Mouse (Mus musculus) right cerebral cortex, postnatal 14 days (tissue): Measurements from ENCODE around the gene Hoxa3.

Source experiments
- DNase-seq: peaks from one replicate; pipeline ENCODE4 v3.0.0; 2022

Gene Hoxa3

GRCm38 (mm10) chr6:52218643-52219215, 5.6 kb upstream of the Hoxa3 start:
- DNase-seq: no peak

DNA sequence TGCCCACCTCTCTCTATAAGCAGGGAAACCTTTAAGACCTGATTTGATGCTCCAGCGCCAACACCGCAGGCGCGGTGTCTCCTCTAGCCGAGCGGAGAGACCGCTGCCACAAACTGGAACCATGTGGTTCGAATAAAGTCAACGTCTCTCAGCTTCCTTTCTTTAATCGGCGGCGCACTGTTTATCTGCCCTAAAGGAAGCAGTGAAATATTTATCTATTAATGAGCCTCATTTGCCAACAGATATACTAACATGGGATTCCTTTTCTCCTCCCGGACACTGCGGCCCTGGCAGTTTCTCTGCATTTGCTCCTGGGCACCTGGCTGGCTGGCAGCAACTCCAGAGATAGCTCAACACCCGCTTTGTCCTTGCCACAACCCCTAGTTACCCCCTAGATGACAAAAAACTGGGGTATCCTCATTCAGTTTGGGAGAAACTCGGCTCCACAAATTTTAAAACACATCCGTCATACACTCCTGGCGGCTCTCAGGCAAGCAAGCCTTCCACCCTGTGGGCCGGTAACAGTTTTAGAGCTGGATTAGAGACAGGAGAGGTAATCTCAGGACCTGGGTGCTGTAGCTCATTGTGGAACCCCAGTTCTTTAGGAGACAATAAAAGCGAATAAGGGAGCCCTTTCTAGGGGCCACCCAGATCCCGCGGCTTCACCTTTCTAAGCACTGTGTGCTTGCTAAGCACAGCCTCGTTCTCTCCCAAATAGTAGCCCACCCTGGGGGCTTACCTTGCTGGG, 4.9 kb upstream of the Hoxa3 start:
- DNase-seq: no peak

DNA sequence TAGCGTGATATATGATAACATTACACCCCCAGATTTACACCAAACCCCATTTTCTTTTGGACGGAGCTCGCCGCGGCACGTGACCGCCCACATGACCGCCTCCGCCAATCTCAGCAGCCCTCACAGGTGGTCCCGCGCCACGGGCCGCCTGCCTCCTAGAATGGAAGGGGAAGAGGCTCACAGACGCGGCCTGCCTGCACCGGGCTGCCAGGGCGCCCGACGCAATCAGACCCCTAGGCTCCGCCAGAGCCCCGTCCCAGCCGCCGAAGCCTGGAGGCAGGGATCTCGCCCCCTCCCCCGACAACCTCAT, 4.3 kb upstream of the Hoxa3 start:
- no peak for DNase-seq

DNA sequence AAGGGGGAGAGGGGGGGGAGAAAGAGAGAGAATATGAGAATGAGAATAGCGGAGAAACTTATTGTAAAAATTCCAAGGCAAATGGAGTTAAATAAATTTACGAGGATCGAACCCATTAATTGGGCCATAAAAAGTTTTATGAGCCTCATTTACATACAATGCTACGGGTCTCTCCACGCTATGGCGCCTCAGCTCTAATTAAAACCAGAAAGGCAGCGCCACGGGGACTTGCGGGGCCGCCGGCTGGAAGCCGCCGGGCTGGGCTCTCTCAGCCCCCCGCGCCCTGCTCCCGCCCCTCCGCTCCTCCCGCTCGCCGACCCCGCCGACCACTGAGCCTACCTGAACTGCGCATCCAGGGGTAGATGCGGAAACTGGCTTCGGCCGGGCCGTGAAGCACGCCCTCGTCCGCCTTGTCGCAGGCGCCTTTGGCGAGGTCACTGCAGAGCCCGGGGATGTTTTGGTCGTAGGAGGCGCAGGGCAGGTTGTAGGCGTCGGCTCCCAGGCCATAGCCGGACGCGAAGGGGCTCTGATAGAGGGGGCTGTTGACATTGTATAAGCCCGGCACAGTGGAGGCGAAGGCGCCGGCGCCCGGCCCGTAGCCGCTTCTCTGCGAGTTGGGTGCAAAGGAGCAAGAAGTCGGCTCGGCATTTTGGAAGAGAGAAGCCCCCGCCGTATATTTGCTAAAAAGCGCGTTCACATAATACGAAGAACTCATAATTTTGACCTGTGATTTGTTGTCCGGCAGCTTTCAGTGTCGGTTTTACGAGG, 3.7 kb upstream of the Hoxa3 start:
- DNase-seq: no peak

DNA sequence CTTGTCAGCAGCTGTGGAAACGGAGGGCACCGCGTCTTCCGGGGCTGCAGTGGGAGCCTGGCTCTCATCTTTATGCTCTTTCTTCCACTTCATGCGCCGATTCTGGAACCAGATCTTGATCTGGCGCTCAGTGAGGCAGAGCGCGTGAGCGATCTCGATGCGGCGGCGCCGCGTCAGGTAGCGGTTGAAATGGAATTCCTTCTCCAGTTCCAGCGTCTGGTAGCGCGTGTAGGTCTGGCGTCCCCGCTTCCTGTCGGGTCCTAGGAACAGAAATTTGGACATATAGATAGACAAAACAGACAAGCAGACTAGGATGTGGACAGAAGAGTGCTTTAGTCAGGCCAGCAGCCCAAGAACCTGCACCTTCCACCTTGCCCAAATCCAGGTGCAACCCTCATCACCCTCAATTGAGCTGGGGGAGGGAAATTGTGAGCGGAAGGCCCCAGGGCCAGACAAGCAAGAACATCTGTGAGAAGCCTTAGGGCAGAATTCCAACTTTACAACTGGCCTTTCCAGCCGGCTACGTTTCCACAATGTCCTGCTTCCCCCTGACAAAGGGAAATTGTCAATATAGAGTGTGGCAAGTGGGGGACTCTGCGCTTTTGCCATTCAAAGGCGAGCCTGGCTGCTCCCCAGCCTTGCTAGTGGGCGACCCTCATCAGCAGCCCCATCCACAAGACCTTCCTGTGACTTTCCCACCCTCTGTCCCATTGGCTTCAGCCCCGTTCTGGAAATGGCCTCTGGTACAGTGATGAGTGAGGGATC, 2.8 kb upstream of the Hoxa3 start:
- DNase-seq: no peak

GRCm38 (mm10) chr6:52215070-52215469, 1.9 kb upstream of the Hoxa3 start:
- no peak for DNase-seq

GRCm38 (mm10) chr6:52214271-52214670, 1.1 kb upstream of the Hoxa3 start:
- no peak for DNase-seq

- DNase-seq: no peak
These were observed 499 bp downstream of the Hoxa3 start for GRCm38 (mm10) chr6:52212556-52213118.

GRCm38 (mm10) chr6:52211961-52212360, 1.2 kb downstream of the Hoxa3 start:
- DNase-seq: no peak

DNA sequence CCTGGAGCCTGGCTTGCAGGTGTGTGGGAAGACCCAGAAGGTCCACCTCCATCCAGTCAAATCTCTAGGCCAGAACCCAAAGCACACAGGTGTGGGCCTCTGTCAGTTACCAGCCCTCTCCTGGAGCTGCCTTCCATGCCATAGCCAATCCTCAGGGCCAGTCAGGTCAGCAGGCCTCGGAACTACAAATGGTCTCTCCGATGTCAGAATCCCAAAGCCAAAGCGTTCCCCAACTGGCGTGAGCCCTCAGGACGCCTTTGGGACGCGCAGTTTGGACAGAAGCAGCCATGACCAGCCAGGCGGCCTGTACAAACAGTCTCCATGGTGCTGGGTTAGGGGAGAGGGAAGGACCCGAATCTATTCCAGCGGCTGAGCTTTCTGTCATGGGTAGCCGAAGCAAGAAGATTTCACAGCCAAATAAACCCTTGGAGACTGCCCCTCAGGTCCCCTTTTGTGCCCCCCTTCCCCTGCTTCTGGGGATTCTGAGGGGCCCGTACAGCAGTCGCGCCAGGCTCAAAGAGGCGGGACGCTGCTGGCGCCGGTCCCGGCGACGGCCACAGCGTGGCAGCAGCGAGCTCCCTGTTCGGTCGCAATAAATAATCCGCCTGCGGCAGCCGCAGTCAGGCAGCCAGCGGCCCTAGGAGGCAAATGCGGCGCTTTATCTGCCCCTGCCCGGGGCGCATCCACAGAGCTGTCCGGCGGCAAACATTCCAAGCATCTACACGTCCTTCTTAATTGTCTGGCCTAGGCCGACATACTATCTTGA, 1.8 kb downstream of the Hoxa3 start:
- DNase-seq: peak; percentile 58

DNA sequence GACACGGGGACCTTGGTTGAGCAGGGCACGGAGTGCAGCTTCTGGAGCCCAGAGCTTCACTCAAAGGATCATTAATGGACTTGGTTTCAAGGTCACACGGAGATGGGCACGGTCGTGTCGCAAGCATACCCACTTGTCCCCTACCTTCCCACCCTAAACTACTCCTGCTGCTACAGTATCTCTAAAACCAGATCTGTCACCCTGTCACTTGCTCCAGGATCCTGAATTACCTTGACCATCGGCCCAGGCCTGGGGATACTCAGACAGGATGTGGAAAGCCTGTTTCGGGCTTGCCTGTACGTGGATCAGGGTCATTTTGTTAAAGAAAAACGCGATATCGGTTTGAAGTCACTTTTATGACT, 3.5 kb downstream of the Hoxa3 start:
- DNase-seq: no peak

DNA sequence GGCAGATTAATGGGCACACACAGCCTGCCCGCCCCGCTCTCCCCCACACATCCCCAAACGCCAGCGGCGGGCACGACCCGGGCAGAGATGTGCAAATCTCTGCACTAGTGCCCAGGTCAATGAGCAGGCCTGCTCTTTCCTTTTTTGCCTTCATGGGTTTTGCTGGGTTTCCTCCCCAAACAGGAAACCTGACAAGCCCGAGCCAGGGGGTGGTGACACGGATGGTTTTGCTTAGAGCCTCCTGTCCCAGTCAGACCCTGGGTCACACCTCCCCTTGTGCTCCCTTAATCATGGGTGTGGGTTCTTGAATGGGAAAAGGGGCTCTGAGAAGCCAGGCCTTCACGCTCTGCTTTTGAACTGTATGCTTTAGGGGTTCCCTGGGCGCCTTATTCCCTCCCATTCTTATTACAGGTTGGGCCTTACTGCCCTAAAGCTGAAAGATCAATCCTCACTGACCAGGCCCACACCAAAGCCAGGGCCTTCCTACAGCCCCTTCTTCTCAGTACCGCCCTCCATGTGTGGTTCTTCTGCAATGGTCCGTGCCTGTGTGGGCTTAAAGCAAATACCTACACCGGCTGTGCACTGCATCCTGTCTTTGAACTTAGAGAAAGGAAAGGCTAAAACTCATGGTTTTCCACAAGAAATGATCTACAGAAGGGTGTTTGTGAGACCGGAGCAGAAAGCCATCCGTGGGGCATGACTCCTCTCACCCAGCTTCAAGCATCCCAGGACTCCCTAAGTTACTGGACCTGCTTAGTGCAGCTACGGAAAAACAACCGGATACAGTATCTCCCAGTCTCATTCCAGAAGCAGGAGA, 4.1 kb downstream of the Hoxa3 start:
- DNase-seq: no peak

DNA sequence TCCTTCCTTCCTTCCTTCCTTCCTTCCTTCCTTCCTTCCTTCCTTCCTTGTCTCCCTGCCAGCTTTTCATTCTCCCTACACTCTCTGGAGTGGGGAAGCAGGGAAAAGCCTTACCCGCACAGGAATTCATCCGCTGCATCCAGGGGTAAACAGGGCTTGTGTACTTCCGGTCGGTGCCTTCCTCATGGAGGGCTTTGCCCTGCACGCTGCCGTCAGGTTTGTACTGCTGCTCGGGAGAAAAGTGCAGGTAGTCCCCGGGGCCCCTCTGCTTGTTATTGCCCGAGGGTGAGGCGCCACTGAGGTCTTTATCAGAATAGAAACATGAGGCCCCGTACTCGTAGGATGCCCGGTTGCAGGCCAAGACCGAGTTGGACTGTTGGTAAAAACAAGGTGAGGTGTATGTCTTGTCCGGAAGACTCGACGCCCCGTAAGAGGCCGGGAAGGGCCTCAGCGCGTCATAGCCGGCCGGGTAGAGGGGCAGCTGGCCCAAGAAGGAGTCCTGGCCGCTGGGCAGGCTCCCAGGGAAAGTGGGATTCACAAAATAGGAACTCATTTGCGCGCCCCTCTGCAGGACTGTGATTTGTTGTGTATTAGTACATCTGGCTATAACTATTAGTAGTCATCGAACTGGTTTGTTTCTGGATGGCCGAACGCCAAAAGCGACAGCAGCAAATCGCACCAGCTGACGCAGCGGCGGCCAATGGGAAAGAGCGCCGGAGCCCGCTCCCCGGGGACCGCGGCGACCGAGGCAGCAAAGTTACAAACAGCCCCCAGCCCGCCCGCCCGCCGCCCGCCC, 4.9 kb downstream of the Hoxa3 start, which contains the start of gene Hoxa6:
Gene Hoxa6, minus strand, starts transcription at position 651 of the 796 bp plus-strand sequence.
- DNase-seq: no peak

DNA sequence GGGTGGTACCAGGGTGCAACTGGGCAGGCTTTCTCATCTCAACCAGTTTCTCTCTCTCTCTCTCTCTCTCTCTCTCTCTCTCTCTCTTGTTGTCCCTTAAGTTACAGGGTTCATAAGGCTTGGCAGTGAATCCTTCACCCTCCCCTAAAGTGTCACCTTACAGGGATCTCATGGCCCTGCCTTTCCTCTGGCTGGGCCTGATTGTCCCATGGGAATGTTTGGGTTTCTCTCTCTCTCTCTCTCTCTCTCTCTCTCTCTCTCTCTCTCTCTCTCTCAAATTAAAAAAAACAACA, 5.5 kb downstream of the Hoxa3 start:
- DNase-seq: no peak

DNA sequence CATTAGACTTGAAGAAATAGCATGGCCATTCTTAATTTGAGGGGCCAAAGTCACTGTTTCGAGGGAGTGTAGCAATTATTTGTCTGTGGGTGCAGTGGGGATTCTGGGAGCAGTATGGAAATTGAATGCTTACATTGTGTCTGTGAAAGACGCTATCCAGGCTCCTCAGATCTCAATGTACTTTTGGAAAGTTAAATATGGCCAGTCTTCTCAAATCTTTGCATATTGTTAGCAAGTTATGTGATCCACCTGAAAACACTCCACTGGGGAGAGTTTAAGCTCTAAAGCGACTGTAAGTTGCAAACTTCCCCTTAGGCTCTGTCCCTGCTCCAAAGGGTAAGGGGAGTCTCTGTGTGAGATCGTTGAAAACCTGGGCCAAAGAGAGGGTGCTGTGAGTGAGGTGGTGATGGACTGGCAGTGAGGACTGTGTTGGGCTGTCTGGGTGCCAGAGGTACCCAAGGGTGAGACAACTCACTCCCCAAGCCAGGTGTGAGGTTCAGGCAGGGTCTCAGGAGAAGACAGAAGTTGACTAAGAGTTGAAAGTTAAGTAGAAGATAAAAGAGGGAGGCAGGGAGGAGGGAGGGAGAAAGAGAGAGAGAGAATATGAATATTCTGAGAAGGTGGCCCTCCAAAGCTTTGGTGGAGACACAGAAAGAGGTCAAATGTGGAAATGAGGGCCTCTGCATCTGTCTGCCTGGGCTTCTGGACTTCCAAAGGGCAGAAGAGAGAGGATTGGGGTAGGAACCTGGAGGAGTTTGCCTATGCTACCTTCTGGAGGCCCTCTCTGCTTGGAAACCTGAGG, 6.1 kb downstream of the Hoxa3 start:
- no peak for DNase-seq

DNA sequence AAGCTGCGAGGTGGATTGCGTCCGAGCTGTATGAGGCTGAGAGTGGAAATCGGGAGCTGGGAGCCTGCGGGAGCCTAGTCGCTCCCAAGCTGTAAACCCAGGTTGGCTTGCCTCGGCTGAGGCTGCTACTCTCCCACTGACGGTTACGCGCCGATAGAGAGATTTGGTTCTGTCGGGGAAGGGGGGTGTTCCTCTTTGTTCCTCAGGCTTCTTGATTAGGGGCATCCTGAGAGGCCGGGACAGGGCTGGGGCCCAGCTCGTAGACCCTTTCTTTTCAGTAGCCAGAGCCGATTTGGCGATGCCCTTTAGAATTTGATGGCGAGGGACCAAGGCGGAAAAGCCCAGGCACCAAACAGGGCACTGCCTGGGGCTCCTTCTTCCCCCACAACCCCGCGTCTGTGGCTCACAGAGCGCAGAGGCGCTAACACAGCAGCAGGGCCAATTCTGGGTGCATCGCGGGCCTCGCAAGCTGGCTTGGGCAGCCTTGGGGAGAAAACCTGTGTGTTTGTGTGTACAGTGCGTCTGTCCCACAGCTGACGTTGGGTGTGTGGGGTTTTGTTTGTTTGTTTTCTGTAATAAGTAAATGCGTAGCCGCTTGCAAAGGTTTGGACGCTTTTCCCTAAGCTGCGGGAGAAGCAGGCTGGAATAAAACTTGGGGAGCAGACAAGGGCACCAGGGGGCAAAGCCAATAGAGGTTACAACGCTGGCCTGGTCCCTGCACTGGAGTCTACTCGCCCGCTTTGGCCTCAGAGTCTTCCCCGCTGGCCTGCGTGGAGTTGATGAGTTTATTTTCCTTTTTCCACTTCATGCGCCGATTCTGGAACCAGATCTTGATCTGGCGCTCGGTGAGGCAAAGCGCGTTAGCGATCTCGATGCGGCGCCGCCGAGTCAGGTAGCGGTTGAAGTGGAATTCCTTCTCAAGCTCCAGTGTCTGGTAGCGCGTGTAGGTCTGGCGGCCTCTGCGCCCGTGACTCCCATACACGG, 7.2 kb downstream of the Hoxa3 start:
- no peak for DNase-seq

GRCm38 (mm10) chr6:52205221-52205620, 7.9 kb downstream of the Hoxa3 start:
- no peak for DNase-seq

GRCm38 (mm10) chr6:52204050-52204752, 8.9 kb downstream of the Hoxa3 start, which contains the start of gene Hoxa5:
TSS of gene Hoxa5 (minus strand) at chr6:52204587.
- DNase-seq: no peak
